Mouse (Mus musculus) A20 (cell line): ENCODE results near the gene Cuedc1.
A peak's percentile ranks its signal among the peaks of the same experiment; 100 is the strongest.

Experiments
- DNase-seq: peaks from one replicate; pipeline ENCODE4 v3.0.0-alpha.2; 2011; ENCODE audit warnings: low read depth, low spot score

The Cuedc1 gene

DNA sequence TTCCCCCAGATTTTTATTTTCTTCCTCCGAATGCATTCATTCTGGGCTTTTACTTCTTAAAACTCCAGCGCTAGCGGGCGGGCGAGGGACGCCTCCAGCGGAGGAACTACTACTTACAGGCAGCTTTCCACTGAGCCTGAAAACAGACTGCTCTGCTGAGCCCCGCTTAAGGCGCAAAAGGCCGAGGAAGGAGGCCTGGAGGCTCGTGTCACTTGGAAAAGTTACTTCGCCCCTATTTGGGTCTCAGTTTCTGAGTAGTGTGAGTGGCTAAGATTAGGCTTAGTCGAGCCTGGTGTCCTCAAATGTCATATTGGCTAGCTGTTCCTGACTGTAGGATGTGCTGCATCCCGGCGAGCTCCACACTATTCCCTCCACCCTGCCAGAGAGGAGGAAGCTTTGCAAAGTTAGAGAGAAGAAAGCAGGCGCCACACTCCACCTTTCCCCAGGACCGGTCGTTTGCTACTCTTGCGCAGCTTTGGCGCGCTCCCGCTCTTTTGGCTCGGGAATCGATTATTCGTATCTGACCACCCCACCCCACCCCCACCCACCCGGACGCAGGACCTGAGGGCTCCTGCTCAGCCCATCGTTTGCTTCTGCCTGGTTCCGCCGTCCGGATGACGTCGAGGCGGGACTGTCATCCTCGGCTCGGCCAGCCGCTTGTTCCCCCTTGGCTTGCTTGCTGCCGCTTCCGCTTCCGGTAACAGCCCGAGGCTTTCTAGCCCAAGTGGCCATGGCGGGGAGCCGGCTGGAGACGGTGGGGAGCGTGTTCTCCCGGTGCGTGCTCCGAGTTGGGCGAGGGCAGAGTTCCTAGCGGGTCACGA is 106.1 kb downstream of the Cuedc1 start, which contains the start of gene Mrps23:
Gene Mrps23 (plus strand): TSS at position 677 of the 821 bp plus-strand sequence.
- peak; percentile 95 for DNase-seq

- no peak for DNase-seq
These were observed 106.9 kb downstream of the Cuedc1 start for GRCm38 (mm10) chr11:88204593-88205368.

- DNase-seq: peak; percentile 25
These were observed 108.7 kb downstream of the Cuedc1 start for GRCm38 (mm10) chr11:88206576-88206975.

- DNase-seq: no peak
These were observed 109.8 kb downstream of the Cuedc1 start for GRCm38 (mm10) chr11:88207697-88208096.

DNA sequence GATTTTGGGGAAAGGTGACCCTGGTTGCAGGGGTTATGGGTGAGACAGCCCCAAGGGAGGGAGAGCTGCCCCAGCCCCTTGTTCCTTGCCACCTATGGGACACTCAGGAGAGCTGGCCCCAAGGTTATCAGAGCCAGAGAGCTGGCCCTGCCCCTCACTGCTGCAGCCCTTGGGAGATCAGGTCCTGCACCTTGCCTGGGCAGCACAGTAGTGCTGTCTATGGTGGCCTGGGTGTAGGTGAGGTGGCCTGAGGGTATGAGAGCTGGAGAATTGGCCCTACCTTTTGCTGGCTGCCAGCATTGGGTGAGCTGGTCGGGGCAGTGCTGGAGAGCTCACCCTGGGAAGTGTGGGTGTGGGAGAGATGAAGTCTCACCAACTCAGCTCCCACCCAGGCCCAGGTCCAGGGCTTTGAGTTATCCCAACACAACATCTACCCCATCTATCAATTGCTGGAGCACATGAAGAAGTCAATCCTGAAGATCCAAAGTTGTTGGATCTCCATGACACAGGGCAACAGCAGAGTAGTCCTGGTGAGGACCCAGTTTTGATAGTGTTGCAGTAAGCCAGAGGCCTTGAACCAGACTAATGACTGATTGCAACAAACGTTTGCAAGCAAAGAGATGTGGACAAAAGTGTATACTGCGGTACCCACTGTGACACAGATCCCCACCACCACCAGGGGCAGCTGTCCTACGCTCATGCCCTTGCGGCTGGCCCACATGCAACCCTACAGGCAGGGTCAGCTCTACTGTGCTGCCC is 114.1 kb downstream of the Cuedc1 start:
- no peak for DNase-seq

DNA sequence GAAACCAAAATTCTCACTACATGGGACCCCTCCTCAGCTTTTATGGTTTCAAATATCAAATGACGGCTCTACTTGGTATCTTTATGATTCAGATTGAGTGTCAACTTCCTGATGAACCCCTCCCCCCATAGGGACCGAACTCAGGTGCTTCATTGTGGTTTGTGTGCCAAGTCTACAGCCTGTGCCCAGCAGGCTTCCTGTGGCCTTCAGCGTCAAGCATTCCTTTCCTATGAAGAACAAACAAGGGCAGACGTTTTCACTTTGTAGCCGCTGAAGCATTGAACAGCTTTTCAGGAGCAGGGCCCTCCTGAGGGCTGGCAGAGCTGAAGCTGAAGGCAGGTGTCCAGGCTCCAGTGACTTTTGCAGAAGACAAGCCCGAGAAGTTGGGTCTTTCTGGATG is 115.9 kb downstream of the Cuedc1 start:
- DNase-seq: no peak

DNA sequence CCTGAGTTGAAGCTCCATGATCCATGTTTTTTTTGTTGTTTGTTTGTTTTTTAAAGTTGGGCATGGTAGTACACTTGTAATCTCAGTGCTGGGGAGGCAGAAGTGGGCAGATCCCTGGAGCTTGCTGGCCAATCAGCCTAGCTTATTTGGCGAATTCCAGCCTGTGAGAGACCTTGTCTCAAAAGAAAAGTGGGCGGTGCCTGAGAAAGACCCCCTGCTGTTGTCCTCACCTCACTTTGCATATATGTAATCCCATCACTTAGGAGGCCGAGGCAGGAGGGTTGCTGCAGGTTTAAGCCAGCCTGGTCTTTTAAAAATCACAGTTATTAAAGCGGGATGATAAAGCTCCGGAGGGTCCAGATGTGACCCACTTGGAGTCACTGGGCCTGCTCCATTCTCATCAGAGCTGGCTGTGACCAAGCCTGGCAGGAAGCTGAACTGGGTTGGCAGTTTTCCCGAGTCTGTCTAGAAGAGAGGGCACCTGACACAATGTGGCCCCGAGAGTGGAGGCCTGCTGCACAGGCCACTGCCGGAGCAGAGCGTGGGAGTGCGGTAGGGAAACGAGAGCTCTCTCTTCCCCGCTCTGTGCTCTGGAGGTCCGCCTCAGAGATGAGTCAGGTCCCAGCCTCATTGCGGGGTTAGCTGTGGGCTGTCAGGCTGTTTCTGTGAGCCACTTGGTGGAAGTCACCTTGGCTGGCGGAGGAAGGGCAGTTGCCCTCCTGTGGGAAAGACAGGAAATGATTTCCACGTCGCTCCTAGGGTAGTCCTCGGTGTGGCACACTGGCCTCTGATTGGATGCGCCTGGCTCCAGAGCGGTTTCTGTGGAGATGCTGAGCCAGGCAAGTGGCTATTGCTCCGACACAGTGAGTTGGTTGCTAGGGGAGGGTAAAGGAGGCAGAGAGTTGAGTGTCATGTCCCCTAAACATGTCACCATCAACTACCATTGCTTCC is 117.3 kb downstream of the Cuedc1 start:
- no peak for DNase-seq

GRCm38 (mm10) chr11:88216231-88216685 is 118.4 kb downstream of the Cuedc1 start:
- peak; percentile 76 for DNase-seq

DNA sequence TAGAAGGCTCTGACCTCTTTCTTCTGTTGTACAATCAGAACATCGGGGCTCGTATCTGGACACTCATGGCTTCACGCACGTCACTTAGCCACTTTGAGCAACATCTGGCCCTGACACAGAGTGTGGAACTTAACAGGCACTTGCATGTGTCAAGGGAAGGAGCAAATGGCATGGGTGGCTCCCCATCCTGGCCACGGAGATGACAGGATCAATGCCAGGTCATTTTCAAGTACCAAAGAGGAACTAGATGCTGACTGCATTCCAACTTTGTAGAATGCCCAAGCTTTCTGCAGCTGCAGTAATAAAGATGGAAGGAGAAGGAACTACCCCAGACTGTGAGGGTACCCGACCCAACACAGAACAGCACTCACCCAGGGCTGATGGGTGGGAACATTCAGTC is 120.3 kb downstream of the Cuedc1 start:
- DNase-seq: no peak

DNA sequence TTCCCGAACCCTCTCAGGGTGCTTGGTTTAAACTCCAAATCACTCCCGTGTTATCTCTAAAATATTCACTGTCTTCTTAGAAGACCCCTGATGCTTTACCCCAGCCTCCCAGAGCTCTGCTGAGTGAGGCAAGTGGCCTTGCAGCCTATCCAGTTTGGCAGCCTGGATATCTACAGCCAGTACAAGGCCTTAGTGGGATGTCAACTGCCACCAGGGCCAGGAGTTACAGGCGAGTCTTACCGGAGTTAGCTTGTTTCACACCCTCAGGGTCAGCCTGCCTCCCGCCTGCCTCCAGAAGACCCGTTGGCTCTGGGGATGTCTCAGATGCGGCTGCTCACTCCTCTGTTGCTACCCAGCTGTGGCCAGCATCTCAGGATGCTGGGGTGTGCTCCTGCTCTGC is 120.7 kb downstream of the Cuedc1 start:
- DNase-seq: no peak

GRCm38 (mm10) chr11:88221929-88222475 is 124.1 kb downstream of the Cuedc1 start:
- DNase-seq: no peak

DNA sequence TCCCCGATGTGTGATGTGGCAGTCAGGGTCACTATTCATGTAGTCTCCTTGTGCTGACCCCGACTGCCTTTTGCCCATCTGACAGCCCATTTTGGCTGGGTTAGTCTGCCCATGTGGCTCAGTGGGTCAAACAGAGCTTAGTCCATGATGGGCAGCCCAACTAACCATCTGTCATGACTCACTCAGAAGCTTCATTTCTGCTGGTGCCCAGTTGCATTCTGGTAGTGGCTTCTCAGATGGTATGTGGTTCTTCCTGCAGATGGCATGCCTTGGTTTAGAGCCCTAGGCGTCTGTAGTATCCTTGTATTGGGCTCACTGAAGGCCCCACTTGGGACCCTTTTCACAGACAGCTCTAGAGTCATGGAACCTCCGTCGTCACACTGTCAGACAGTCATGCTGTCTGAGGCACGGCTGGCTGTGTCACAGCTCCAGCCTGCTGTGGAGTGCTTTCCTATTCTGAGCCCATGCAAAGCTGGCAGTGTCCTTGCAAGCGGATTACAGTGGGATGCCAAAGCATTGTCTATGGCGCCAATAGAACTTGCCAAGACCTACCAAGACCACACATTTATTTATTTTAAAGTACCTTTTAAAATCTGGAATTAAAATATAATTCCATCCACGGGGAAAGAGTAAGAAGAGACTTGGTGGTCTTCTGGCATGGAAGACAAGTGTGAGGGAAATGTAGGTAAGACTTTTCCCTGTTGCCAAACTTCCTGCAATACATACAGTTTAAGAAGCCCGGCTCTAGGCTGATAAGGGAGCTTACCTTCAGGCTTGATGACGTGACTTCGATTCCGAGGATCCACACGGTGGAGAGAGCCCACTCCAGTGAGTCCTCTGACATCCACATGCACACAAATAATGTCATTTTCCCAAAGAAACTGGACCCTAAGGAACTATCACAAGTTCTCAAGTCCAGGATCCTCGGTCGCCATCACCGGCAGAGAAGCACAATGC is 129.4 kb downstream of the Cuedc1 start:
- no peak for DNase-seq

DNA sequence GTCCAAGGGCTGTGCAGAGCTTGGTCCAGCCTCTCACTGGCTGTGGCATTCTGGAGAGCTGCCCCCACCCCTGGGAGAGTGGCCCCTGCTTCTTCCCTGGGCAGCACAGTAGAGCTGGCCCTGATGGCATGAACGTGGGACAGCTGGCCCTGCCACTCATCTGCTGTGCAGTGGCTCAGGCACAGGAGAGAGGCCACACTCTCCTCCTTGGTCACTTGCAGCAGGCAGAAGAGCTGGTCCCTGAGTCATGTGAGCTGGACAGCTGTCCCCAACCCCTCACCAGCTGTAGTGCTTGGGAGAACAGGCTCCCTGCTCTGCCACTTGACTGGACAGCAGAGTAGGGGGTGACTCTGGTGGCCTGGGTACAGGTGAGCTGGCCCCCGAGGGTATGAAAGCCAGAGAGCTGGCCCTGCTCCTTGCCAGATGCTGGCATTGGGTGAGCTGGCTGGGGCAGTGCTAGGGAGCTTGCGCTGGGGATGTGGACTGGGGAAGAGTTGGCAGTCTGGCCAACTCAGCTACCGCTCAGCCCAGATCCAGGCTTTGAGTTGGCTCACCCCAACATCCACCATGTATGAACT is 133.4 kb downstream of the Cuedc1 start:
- DNase-seq: no peak

GRCm38 (mm10) chr11:88233528-88234427 is 135.9 kb downstream of the Cuedc1 start:
- no peak for DNase-seq

DNA sequence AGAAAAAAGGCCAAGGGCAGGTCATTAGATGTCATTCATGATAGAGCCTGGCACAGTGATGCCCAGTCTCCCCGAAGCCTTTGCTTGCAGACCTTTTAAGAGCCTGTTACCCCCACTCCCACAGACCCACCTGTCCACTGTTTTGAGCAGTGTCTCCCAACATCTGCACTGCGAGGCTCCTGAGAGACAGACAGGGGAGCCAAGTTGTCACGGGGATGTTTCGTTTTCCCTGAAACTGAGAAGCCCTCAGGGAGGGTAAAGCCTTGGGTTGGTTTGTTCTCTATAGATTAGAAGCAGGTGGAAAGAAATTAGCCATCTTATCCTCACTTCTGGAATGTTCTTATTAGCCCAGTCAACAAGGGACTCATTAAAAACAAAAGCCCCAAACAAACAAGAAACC is 136.9 kb downstream of the Cuedc1 start:
- no peak for DNase-seq

- no peak for DNase-seq
These were observed 137.7 kb downstream of the Cuedc1 start for GRCm38 (mm10) chr11:88235221-88236203.

DNA sequence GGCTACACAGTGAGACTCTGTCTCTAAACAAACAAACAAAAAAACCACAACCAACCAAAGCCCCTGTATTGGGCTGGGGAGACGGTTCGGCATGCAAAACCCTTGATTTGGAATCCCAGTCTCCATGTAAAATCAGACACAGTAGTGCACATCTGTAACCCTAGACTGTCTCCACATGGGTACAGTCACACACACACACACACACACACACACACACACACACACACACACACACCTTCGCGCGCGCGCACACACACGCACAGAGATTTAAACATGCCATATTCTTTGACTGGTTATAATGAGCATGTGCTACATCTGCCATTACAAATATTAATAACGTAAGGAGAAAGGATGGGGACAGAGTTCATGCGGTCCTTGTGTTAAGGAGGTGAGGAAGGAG is 142.4 kb downstream of the Cuedc1 start:
- DNase-seq: no peak
